Mouse (Mus musculus) liver, adult 10 weeks (tissue): Measurements from ENCODE around the gene Angptl7. TPM values are rescaled to one million over a fixed set of nuclear protein-coding genes. Genes with fewer than 3 reads are reported as not detected.

Experiments
- polyA plus RNA-seq: library from polyadenylated mRNA; stranded (reverse); fragments of 350-450 nt; fragmentation: Illumina TruSeq; extraction: RNeasy Lipid Tissue Mini Kit (QIAGEN cat#74804); gene quantifications from one replicate; pipeline ENCODE4 v1.2.3, GENCODE M21; 2014; ENCODE audit warnings: low read depth, low replicate concordance

Gene Angptl7
- 0.29 TPM for polyA plus RNA-seq

GRCm38 (mm10) chr4:148500410-148500867 is at the start of gene Angptl7:
Gene Angptl7 (minus strand): TSS chr4:148500460.

GRCm38 (mm10) chr4:148448179-148448852 is 51.9 kb downstream of the Angptl7 start, which contains the start of gene Mtor:
Gene Mtor (plus strand): TSS chr4:148448611.

Other genes with a start within 250 kb of the Angptl7 start
- not detected for gene Disp3, start 212.5 kb downstream of the Angptl7 start, polyA plus RNA-seq
- 2.2 TPM for gene Ubiad1, start 55.7 kb downstream of the Angptl7 start, polyA plus RNA-seq
- gene Mtor, start 51.8 kb downstream of the Angptl7 start, polyA plus RNA-seq = 3.4 TPM
- gene Exosc10, start 58.0 kb upstream of the Angptl7 start, polyA plus RNA-seq = 3.7 TPM
- gene Srm, start 91.0 kb upstream of the Angptl7 start, polyA plus RNA-seq = 1.0 TPM
- gene Masp2, start 102.1 kb upstream of the Angptl7 start, polyA plus RNA-seq = 116 TPM
- gene Tardbp, start 126.6 kb upstream of the Angptl7 start, polyA plus RNA-seq = 336 TPM
- gene Gm572, start 142.9 kb upstream of the Angptl7 start, polyA plus RNA-seq = not detected